Mouse (Mus musculus) right cerebral cortex, postnatal 25 days (tissue): ENCODE data around the gene Sorcs3.

Experiments
- DNase-seq: peaks from one replicate; pipeline ENCODE4 v3.0.0; 2022

Sorcs3 gene

GRCm38 (mm10) chr19:48391551-48391950, 185.7 kb downstream of the Sorcs3 start:
- no peak for DNase-seq

- DNase-seq: no peak
Observed at GRCm38 (mm10) chr19:48404774-48405495, 199.1 kb downstream of the Sorcs3 start.

GRCm38 (mm10) chr19:48408221-48408620, 202.4 kb downstream of the Sorcs3 start:
- no peak for DNase-seq

- DNase-seq: no peak
Observed at GRCm38 (mm10) chr19:48411332-48411731, 205.5 kb downstream of the Sorcs3 start.

GRCm38 (mm10) chr19:48413836-48414235, 208.0 kb downstream of the Sorcs3 start:
- DNase-seq: no peak

GRCm38 (mm10) chr19:48418356-48418755, 212.5 kb downstream of the Sorcs3 start:
- DNase-seq: no peak

GRCm38 (mm10) chr19:48429263-48429662, 223.4 kb downstream of the Sorcs3 start:
- peak; percentile 8 for DNase-seq

GRCm38 (mm10) chr19:48429755-48430154, 223.9 kb downstream of the Sorcs3 start:
- no peak for DNase-seq

- no peak for DNase-seq
Observed at GRCm38 (mm10) chr19:48430328-48430727, 224.5 kb downstream of the Sorcs3 start.

- no peak for DNase-seq
Observed at GRCm38 (mm10) chr19:48438450-48438849, 232.6 kb downstream of the Sorcs3 start.

- DNase-seq: no peak
Observed at GRCm38 (mm10) chr19:48461141-48461540, 255.3 kb downstream of the Sorcs3 start.

GRCm38 (mm10) chr19:48462426-48462825, 256.6 kb downstream of the Sorcs3 start:
- DNase-seq: no peak

GRCm38 (mm10) chr19:48463494-48463893, 257.7 kb downstream of the Sorcs3 start:
- DNase-seq: peak; percentile 43

- no peak for DNase-seq
Observed at GRCm38 (mm10) chr19:48467471-48467870, 261.6 kb downstream of the Sorcs3 start.

GRCm38 (mm10) chr19:48469791-48470410, 264.1 kb downstream of the Sorcs3 start:
- no peak for DNase-seq

- no peak for DNase-seq
Observed at GRCm38 (mm10) chr19:48471927-48472326, 266.1 kb downstream of the Sorcs3 start.

GRCm38 (mm10) chr19:48475784-48476410, 270.1 kb downstream of the Sorcs3 start:
- DNase-seq: no peak

- DNase-seq: no peak
Observed at GRCm38 (mm10) chr19:48478864-48479263, 273.0 kb downstream of the Sorcs3 start.

GRCm38 (mm10) chr19:48482946-48483345, 277.1 kb downstream of the Sorcs3 start:
- no peak for DNase-seq

- DNase-seq: no peak
Observed at GRCm38 (mm10) chr19:48491111-48491510, 285.3 kb downstream of the Sorcs3 start.

- no peak for DNase-seq
Observed at GRCm38 (mm10) chr19:48503896-48504620, 298.2 kb downstream of the Sorcs3 start.

- DNase-seq: no peak
Observed at GRCm38 (mm10) chr19:48523803-48524202, 318.0 kb downstream of the Sorcs3 start.

- DNase-seq: no peak
Observed at GRCm38 (mm10) chr19:48524527-48525214, 318.8 kb downstream of the Sorcs3 start.
